Mouse (Mus musculus): ENCODE results near the gene Xpot. TPM values are rescaled to one million over a fixed set of nuclear protein-coding genes. Genes with fewer than 3 reads are reported as not detected.

The Xpot gene
- total RNA-seq, 2 experiments from 2014 or later: 75.3 to 75.5 TPM

Small RNA genes lying within 50 kb of the gene (microRNA-seq; reads per million reads assigned to microRNA genes)
- not detected for gene Gm24330

Other genes with a start within 250 kb of the Xpot start
- 10 to 100 TPM; 17.4 to 22.9 TPM for gene Rassf3, start 150.0 kb downstream of the Xpot start, total RNA-seq (2021)
- 10 to 100 TPM; 36.4 to 37.2 TPM for gene Tbk1, start 39.5 kb downstream of the Xpot start, total RNA-seq (2021)
- under 1 TPM; 0.32 to 0.93 TPM for gene D930020B18Rik, start 15.3 kb upstream of the Xpot start, total RNA-seq (2021)
- gene BC048403, start 113.6 kb upstream of the Xpot start, total RNA-seq (2021): 1 to 10 TPM; 6.3 to 6.5 TPM